Mouse (Mus musculus) small intestine, adult 2 months (tissue): ENCODE data around the gene Pdha1. TPM values are rescaled to one million over a fixed set of nuclear protein-coding genes. Genes with fewer than 3 reads are reported as not detected.

Experiments
- H3K27ac ChIP-seq: fragments of 200-500 bp; 2 replicates; pipeline ENCODE4 v1.5.1; 2012; ENCODE audit warnings: low read depth, low read length, control low read depth, inconsistent platforms; ENCODE audit not compliant: insufficient read depth
- H3K27me3 ChIP-seq: fragments of 200-500 bp; 2 replicates; pipeline ENCODE4 v1.6.1; 2012; ENCODE audit warnings: mild to moderate bottlenecking, moderate library complexity, low read length, inconsistent platforms; ENCODE audit not compliant: control insufficient read depth, insufficient read depth
- H3K36me3 ChIP-seq: fragments of 200-500 bp; 2 replicates; pipeline ENCODE4 v1.6.1; 2012; ENCODE audit warnings: mild to moderate bottlenecking, low read length, control low read depth, inconsistent platforms; ENCODE audit not compliant: control insufficient read depth, insufficient read depth
- H3K4me1 ChIP-seq: fragments of 200-500 bp; 2 replicates; pipeline ENCODE4 v1.6.1; 2012; ENCODE audit warnings: low read length, inconsistent platforms, mixed read lengths; ENCODE audit not compliant: control insufficient read depth, insufficient read depth, insufficient read length
- H3K4me3 ChIP-seq: fragments of 200-500 bp; 2 replicates; pipeline ENCODE4 v1.5.1; 2012; ENCODE audit warnings: low read depth, mild to moderate bottlenecking, control low read depth, inconsistent platforms, low read length, moderate library complexity
- CTCF ChIP-seq: fragments of 200-500 bp; IDR thresholded peaks from 2 replicates; pipeline ENCODE4 v1.5.1; 2012; ENCODE audit warnings: low read depth, mild to moderate bottlenecking, control low read depth, inconsistent platforms, low read length, moderate library complexity, mixed read lengths; ENCODE audit not compliant: insufficient replicate concordance, insufficient read length; ENCODE audit errors: extremely low read depth
- POLR2A ChIP-seq: fragments of 200-500 bp; IDR thresholded peaks from 2 replicates; pipeline ENCODE4 v1.6.1; 2012; ENCODE audit warnings: low read depth, mild to moderate bottlenecking, control low read depth, inconsistent platforms, low read length, moderate library complexity
- WGBS: fragments of 180-500 bp; shearing (Covaris S2); methylation state at CpG from one replicate; pipeline ENCODE4 v1.1.7; 2018; 5-methylcytosine and 5-hydroxymethylcytosine counted together
- polyA plus RNA-seq: library from polyadenylated mRNA; depleted of rRNA; stranded (reverse); fragments of >200 nt; gene quantifications from 2 replicates; pipeline ENCODE4 v1.2.3, GENCODE M21; 2012; rRNA removed

Pdha1 gene
- 15.9 and 22.0 TPM in 2 replicates for polyA plus RNA-seq

DNA sequence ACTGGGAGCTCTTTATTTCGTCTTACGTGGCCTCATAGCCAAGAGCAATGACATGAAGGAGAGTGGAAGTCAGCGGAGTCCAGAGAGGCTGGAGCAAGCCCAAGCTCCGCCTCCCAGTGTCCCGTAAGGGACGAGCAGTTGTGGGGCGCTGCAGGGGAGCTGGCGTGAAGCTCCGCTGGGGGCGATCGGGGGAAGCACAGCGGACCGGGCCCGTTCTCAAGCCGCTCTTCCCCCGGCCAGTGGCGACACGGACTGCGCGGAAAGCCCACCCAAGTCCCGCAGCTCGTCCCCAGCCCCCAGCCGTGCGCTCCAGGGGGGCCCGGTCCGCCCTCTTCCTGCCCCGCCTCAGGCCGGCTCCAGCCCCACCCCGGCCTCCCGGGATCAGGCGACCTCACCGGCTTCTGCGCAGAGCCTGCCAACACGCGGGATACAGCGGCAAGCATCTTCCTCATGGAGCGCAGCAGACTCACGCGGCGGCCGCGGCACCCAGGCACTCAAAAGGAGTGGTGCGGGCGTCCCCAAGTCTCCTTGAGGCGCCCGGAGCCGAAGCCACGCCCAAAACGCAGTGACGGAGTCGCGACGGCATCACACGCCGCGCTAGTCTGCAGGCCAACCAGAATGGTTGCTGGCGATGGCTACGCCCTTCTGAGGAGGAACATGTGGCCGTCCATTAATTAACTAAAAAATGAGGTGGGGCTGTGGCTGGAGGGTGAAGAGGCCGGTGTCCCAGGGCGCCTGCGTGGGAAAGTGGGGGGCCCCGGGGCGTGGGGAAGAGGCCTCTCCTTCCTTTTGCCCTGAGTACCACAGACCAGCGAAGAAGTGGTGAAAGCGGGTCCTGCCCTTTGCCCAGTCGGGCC, at the start of gene Pdha1:
Gene Pdha1, minus strand, starts transcription at position 553 of the 857 bp plus-strand sequence.
- TF ChIP-seq CTCF (no peak), POLR2A (peak; percentile 48; the same call in 1 of the 2 replicates)
- Histone ChIP-seq H3K4me3 (peak within 1 kb of the TSS; percentile 80), H3K4me1 (peaks cover 7% of the 10 kb centered on the region), H3K27ac (peak within 1 kb of the TSS; percentile 82), H3K36me3 (no peaks in the 10 kb centered on the region), H3K27me3 (no peaks in the 10 kb centered on the region)
- 12% methylated on average over 67 of the region's 67 CpGs for WGBS

- WGBS = 65% methylated on average over 3 of the region's 3 CpGs
- H3K36me3 ChIP-seq = no peaks in the 10 kb centered on the region
- no peaks in the 10 kb centered on the region for H3K27me3 ChIP-seq
- no peak overlapping the region for H3K4me3 ChIP-seq
- H3K27ac ChIP-seq = no peak overlapping the region
- no peaks in the 10 kb centered on the region for H3K4me1 ChIP-seq
- TF ChIP-seq CTCF = no peak
- TF ChIP-seq POLR2A = no peak
Observed at GRCm38 (mm10) chrX:160179032-160179431, 40.8 kb upstream of the Pdha1 start.

- Histone ChIP-seq H3K36me3 (no peaks in the 10 kb centered on the region), H3K4me1 (no peaks in the 10 kb centered on the region), H3K27ac (no peak overlapping the region), H3K4me3 (no peak overlapping the region), H3K27me3 (no peaks in the 10 kb centered on the region)
- no peak for TF ChIP-seq POLR2A
- no peak for TF ChIP-seq CTCF
- 9% methylated on average over 2 of the region's 3 CpGs for WGBS
Observed at GRCm38 (mm10) chrX:160170150-160170549, 31.9 kb upstream of the Pdha1 start.

GRCm38 (mm10) chrX:160166246-160166985, 28.2 kb upstream of the Pdha1 start:
- H3K27me3 ChIP-seq = no peaks in the 10 kb centered on the region
- no peak overlapping the region for H3K27ac ChIP-seq
- H3K36me3 ChIP-seq = no peaks in the 10 kb centered on the region
- H3K4me3 ChIP-seq = no peak overlapping the region
- WGBS = 53% methylated on average over 6 of the region's 6 CpGs
- no peak for TF ChIP-seq CTCF
- no peak for TF ChIP-seq POLR2A
- no peaks in the 10 kb centered on the region for H3K4me1 ChIP-seq

GRCm38 (mm10) chrX:160164259-160164658, 26.0 kb upstream of the Pdha1 start:
- no peak for TF ChIP-seq CTCF
- no peak for TF ChIP-seq POLR2A
- Histone ChIP-seq H3K27ac (no peak overlapping the region), H3K4me1 (no peaks in the 10 kb centered on the region), H3K4me3 (no peak overlapping the region), H3K27me3 (no peaks in the 10 kb centered on the region), H3K36me3 (no peaks in the 10 kb centered on the region)
- WGBS = 83% methylated on average over 3 of the region's 3 CpGs

GRCm38 (mm10) chrX:160153147-160153815, 15.1 kb upstream of the Pdha1 start:
- TF ChIP-seq CTCF (no peak), POLR2A (no peak)
- no peak overlapping the region for H3K4me3 ChIP-seq
- H3K27ac ChIP-seq = no peak overlapping the region
- no peaks in the 10 kb centered on the region for H3K27me3 ChIP-seq
- H3K36me3 ChIP-seq = no peaks in the 10 kb centered on the region
- H3K4me1 ChIP-seq = no peaks in the 10 kb centered on the region
- 52% methylated on average over 4 of the region's 4 CpGs for WGBS
